Mouse (Mus musculus): ENCODE data around the gene Vmn2r60. TPM values are rescaled to one million over a fixed set of nuclear protein-coding genes. Genes with fewer than 3 reads are reported as not detected.
"Not testable (repeated sequence)": the region's sequence is repeated elsewhere in the genome, so short reads cannot be mapped to it uniquely, and the experiment has no call there.

Vmn2r60 gene
- not detected in 2 replicates for polyA plus RNA-seq (2015; fragmentation: Nextera tagmentation; extraction: Ambion mirVana)

GRCm38 (mm10) chr7:42107470-42107869 lies at the start of gene Vmn2r60:
Gene Vmn2r60 (plus strand): TSS chr7:42107770.
- H3K4me2 ChIP-seq: no peak within 1 kb of the TSS
- H3K4me1 ChIP-seq (replicated peaks): no peaks in the 10 kb centered on the region
- ATAC-seq (ENCODE audit: low read depth): no peak
- no peak within 1 kb of the TSS for H3K27ac ChIP-seq (replicated peaks)
- H3K9ac ChIP-seq: no peak within 1 kb of the TSS
- 81% methylated on average over 2 of the region's 2 CpGs for WGBS
- peaks cover 15% of the 10 kb centered on the region for H3K9me3 ChIP-seq
- H3K36me3 ChIP-seq: no peaks in the 10 kb centered on the region
- H3K27me3 ChIP-seq: no peaks in the 10 kb centered on the region
- H3K4me3 ChIP-seq: no peak within 1 kb of the TSS

GRCm38 (mm10) chr7:42058923-42059322 lies 48.6 kb upstream of the Vmn2r60 start, which contains the start of gene Vmn2r59:
Gene Vmn2r59 (minus strand): TSS chr7:42059023.
- Histone ChIP-seq H3K9ac (no peak within 1 kb of the TSS), H3K4me2 (no peak within 1 kb of the TSS), H3K27me3 (no peaks in the 10 kb centered on the region), H3K27ac (replicated peaks) (no peak within 1 kb of the TSS), H3K36me3 (no peaks in the 10 kb centered on the region), H3K9me3 (peaks cover 14% of the 10 kb centered on the region), H3K4me3 (no peak within 1 kb of the TSS), H3K4me1 (replicated peaks) (no peaks in the 10 kb centered on the region)
- ATAC-seq (ENCODE audit: low read depth): no peak

- peaks cover 16% of the 10 kb centered on the region for H3K9me3 ChIP-seq
- H3K27me3 ChIP-seq; H3K4me3 ChIP-seq; H3K4me2 ChIP-seq; ATAC-seq (ENCODE audit: low read depth); H3K27ac ChIP-seq (replicated peaks); H3K36me3 ChIP-seq; H3K4me1 ChIP-seq (replicated peaks); H3K9ac ChIP-seq: not testable (repeated sequence)
- WGBS: 81% methylated on average over 14 of the region's 14 CpGs
These were observed 509 bp upstream of the Vmn2r60 start for GRCm38 (mm10) chr7:42107061-42107460.

Other genes starting within 250 kb of the Vmn2r60 start
- gene Vmn2r58, start 235.1 kb upstream of the Vmn2r60 start, polyA plus RNA-seq (2015; fragmentation: Nextera tagmentation; extraction: Ambion mirVana): not detected in 2 replicates
- gene Vmn2r59, start 48.7 kb upstream of the Vmn2r60 start, polyA plus RNA-seq (2015; fragmentation: Nextera tagmentation; extraction: Ambion mirVana): not detected in 2 replicates
- gene Vmn2r61, start 152.3 kb downstream of the Vmn2r60 start, polyA plus RNA-seq (2015; fragmentation: Nextera tagmentation; extraction: Ambion mirVana): not detected in 2 replicates

Measured in neural tube, embryonic 13.5 days (tissue).